Mouse (Mus musculus): ENCODE results near the gene Gm49776. TPM values are rescaled to one million over a fixed set of nuclear protein-coding genes. Genes with fewer than 3 reads are reported as not detected.
A peak's percentile ranks its signal among the peaks of the same experiment; 100 is the strongest.

Gene Gm49776
- polyA plus RNA-seq, 1 experiment from 2014 or later, result not detected

MicroRNAs encoded within 50 kb of the gene (microRNA counts, 519-probe panel; counts per million panel counts)
- microRNA mmu-miR-1306, result 1,255 counts per million, percentile 77 among the panel's probes with 10 or more counts

Other genes starting within 250 kb of the Gm49776 start
- gene Dgcr6, start 205.5 kb downstream of the Gm49776 start, polyA plus RNA-seq (2016; fragmentation: Nextera tagmentation; extraction: Ambion mirVana), result 153 and 167 TPM in 2 replicates
- gene Prodh, start 168.1 kb downstream of the Gm49776 start, polyA plus RNA-seq (2016; fragmentation: Nextera tagmentation; extraction: Ambion mirVana), result 9.7 and 13.4 TPM in 2 replicates
- gene Rtn4r, start 130.7 kb downstream of the Gm49776 start, polyA plus RNA-seq (2016; fragmentation: Nextera tagmentation; extraction: Ambion mirVana), result 2.1 and 2.8 TPM in 2 replicates
- 0.12 TPM in 1 of 2 replicates, not detected in the other for gene Ccdc188, start 40.4 kb downstream of the Gm49776 start, polyA plus RNA-seq (2016; fragmentation: Nextera tagmentation; extraction: Ambion mirVana)
- 13.0 and 13.7 TPM in 2 replicates for gene Zdhhc8, start 23.2 kb downstream of the Gm49776 start, polyA plus RNA-seq (2016; fragmentation: Nextera tagmentation; extraction: Ambion mirVana)
- gene Trmt2a, start 9.6 kb downstream of the Gm49776 start, polyA plus RNA-seq (2016; fragmentation: Nextera tagmentation; extraction: Ambion mirVana), result 130 and 133 TPM in 2 replicates
- gene Ranbp1, start 9.6 kb downstream of the Gm49776 start, polyA plus RNA-seq (2016; fragmentation: Nextera tagmentation; extraction: Ambion mirVana), result 1,091 and 1,220 TPM in 2 replicates
- 37.4 and 45.4 TPM in 2 replicates for gene Dgcr8, start 30.9 kb upstream of the Gm49776 start, polyA plus RNA-seq (2016; fragmentation: Nextera tagmentation; extraction: Ambion mirVana)
- 45.5 and 52.8 TPM in 2 replicates for gene Tango2, start 89.8 kb upstream of the Gm49776 start, polyA plus RNA-seq (2016; fragmentation: Nextera tagmentation; extraction: Ambion mirVana)
- gene Arvcf, start 89.9 kb upstream of the Gm49776 start, polyA plus RNA-seq (2016; fragmentation: Nextera tagmentation; extraction: Ambion mirVana), result 99.5 and 115 TPM in 2 replicates
- 30.5 and 34.7 TPM in 2 replicates for gene Txnrd2, start 168.1 kb upstream of the Gm49776 start, polyA plus RNA-seq (2016; fragmentation: Nextera tagmentation; extraction: Ambion mirVana)
- gene Comt, start 168.5 kb upstream of the Gm49776 start, polyA plus RNA-seq (2016; fragmentation: Nextera tagmentation; extraction: Ambion mirVana), result 62.5 and 67.9 TPM in 2 replicates
- gene Gnb1l, start 240.4 kb upstream of the Gm49776 start, polyA plus RNA-seq (2016; fragmentation: Nextera tagmentation; extraction: Ambion mirVana), result 16.8 and 19.5 TPM in 2 replicates
- 2.2 and 2.7 TPM in 2 replicates for gene Rtl10, start 240.6 kb upstream of the Gm49776 start, polyA plus RNA-seq (2016; fragmentation: Nextera tagmentation; extraction: Ambion mirVana)

Measured in hindbrain, embryonic 10.5 days (tissue).